Mouse (Mus musculus): ENCODE results near the gene Gpx2. TPM values are rescaled to one million over a fixed set of nuclear protein-coding genes. Genes with fewer than 3 reads are reported as not detected.

The Gpx2 gene
- not detected in 2 replicates for total RNA-seq (2017)

DNA sequence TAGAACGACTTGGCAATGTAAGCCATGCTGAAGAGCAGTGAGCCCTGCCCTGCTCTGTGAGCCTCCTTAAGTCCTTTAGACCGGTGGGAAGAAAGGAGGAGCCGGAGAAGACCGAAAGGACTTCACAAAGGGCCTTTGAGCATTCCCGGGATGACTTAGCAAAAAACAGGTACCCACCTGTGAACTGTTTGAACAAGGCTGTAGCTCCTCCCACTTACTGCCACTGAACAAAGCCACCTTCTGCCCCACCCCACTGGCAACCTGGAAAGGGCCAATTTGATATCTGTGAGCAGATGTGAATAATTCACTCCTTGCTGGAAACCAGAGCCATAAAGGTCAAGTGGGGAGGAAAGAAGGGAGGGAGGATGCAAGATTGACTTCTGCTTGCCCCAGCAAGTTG lies at the start of gene Gpx2:
Gene Gpx2 (minus strand): TSS at position 205 of the 400 bp plus-strand sequence.
- no peak for ATAC-seq (ENCODE audit: extremely low read depth, insufficient number of reproducible peaks, low FRiP score, poor library complexity, severe bottlenecking)

GRCm38 (mm10) chr12:76844346-76845061 lies 49.1 kb upstream of the Gpx2 start:
- ATAC-seq (ENCODE audit: extremely low read depth, insufficient number of reproducible peaks, low FRiP score, poor library complexity, severe bottlenecking), result no peak

DNA sequence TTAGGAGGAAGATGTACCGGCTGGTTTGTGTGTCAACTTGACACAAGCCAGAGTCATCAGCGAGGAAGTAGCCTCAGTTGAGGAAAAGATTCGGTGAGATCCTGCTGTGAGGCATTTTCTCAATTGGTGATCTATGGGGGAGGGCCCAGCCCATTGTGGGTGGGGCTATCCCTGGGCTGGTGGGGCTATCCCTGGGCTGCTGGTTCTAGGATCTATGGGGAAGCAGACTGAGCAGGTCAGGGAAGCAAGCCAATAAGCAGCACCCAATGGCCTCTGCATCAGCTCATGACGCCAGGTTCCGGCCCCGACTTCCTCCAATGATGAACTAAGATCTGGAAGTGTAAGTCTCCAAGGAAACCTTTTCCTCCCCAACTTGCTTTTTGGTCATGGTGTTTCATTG lies 44.7 kb upstream of the Gpx2 start:
- no peak for ATAC-seq (ENCODE audit: extremely low read depth, insufficient number of reproducible peaks, low FRiP score, poor library complexity, severe bottlenecking)

DNA sequence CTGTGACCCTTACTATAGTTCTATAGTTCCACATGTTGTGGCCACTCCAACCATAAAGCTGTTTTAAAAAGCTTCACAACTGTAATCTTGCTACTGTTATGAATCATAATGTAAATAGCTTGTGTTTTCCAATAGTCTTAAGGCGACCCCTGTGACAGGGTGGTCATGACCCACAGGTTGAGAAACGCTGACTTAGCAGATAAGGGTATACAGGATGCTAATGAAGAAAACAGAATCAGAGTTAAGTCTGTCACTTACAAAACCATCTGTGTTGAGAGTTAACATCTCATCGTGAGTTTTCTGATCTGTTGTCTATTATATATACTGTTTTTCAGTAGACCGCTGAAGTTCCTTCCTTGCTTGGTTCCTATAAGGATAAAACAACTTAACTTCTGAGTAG lies 43.9 kb upstream of the Gpx2 start:
- no peak for ATAC-seq (ENCODE audit: extremely low read depth, insufficient number of reproducible peaks, low FRiP score, poor library complexity, severe bottlenecking)

GRCm38 (mm10) chr12:76837844-76838650 lies 42.7 kb upstream of the Gpx2 start:
- no peak for ATAC-seq (ENCODE audit: extremely low read depth, insufficient number of reproducible peaks, low FRiP score, poor library complexity, severe bottlenecking)

- ATAC-seq (ENCODE audit: extremely low read depth, insufficient number of reproducible peaks, low FRiP score, poor library complexity, severe bottlenecking), result peak; percentile 97
Observed at GRCm38 (mm10) chr12:76837101-76837843, 41.9 kb upstream of the Gpx2 start.

DNA sequence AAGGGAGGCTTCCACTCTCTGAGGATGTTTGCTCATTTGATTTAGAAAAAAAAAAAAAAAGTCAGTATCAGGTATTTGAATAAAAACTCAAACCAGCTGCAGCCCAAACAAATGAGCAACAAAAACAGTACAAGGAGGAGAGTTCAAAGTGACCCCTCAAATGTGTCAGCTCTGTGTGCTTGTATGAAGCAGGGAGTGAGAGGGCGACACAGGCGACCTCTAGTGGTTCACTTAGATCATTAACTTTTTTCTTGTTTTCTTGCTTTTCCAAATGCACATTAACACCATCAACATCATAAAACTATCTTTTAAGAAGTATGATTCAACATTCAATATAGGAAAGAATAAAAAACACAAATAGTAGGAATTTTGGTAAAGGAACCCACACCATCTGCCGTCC lies 37.4 kb upstream of the Gpx2 start:
- no peak; the same call in 1 of the 2 replicates for ATAC-seq (ENCODE audit: extremely low read depth, insufficient number of reproducible peaks, low FRiP score, poor library complexity, severe bottlenecking)

GRCm38 (mm10) chr12:76825283-76825682 lies 29.9 kb upstream of the Gpx2 start:
- ATAC-seq (ENCODE audit: extremely low read depth, insufficient number of reproducible peaks, low FRiP score, poor library complexity, severe bottlenecking), result no peak

GRCm38 (mm10) chr12:76822651-76823041 lies 27.3 kb upstream of the Gpx2 start, which contains the start of gene Rab15:
Gene Rab15 (minus strand): TSS chr12:76822908.
- ATAC-seq (ENCODE audit: extremely low read depth, insufficient number of reproducible peaks, low FRiP score, poor library complexity, severe bottlenecking), result no peak

- ATAC-seq (ENCODE audit: extremely low read depth, insufficient number of reproducible peaks, low FRiP score, poor library complexity, severe bottlenecking), result no peak
Observed at GRCm38 (mm10) chr12:76822002-76822650, 26.8 kb upstream of the Gpx2 start.

GRCm38 (mm10) chr12:76820615-76821014 lies 25.3 kb upstream of the Gpx2 start:
- ATAC-seq (ENCODE audit: extremely low read depth, insufficient number of reproducible peaks, low FRiP score, poor library complexity, severe bottlenecking), result no peak

- no peak for ATAC-seq (ENCODE audit: extremely low read depth, insufficient number of reproducible peaks, low FRiP score, poor library complexity, severe bottlenecking)
Observed at GRCm38 (mm10) chr12:76819816-76820215, 24.5 kb upstream of the Gpx2 start.

DNA sequence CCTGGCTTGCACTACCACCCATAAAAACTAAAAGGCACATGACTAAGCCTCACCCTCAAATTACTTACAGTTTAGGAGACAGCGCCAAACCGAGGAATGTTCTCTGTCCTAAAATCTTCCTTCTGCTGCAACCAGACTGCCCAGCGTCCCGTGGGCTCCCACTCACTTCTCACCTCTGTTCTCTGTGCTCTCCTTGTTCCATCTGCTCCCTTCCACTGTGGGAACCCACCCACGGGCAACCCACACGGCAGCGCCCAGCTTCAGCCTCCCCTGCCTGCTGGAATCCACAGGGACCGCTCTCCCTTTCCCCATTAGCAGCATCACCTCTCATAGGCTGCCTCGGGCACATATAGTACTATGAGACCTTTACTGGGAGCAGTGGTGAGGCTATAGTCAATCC lies 23.6 kb upstream of the Gpx2 start:
- ATAC-seq (ENCODE audit: extremely low read depth, insufficient number of reproducible peaks, low FRiP score, poor library complexity, severe bottlenecking), result no peak

DNA sequence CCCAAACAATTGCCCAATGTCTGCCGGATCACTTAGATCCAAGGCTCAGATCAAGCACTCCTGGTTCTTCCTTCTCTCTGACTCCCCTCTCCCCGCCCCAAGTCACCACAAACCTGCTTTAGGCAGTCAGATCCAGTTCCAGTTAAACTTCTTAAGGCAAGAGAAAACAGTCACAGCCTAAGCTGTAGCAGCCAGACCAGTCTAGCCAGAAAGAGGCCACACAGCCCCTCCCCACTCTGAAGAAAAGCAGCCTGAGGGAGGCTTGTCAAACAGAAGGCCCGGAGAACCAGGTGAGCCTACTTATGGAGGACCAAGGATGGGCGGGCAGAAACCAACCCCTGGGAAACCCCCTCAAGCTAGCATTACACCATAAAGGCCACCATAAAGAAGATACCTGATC lies 22.8 kb upstream of the Gpx2 start:
- ATAC-seq (ENCODE audit: extremely low read depth, insufficient number of reproducible peaks, low FRiP score, poor library complexity, severe bottlenecking), result no peak

DNA sequence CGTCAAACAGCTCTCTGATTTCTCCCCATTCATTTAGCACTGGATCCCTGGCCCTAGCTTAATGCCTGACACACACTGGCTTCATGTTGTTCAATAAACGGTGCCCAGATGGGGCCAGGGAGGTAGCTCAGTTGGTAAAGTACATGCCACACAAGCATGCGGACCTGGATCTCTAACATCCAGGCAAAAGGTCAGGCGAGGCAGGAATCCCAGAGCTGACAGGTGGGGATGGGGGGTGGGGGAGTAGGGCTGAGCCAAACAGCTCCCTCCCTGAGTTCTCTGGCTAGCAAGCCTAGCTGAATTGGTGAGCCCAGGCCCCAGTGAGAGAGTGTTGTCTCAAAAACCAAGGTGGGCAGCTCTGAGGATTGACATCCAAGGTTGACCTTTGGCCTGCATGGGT lies 21.8 kb upstream of the Gpx2 start:
- no peak for ATAC-seq (ENCODE audit: extremely low read depth, insufficient number of reproducible peaks, low FRiP score, poor library complexity, severe bottlenecking)

- ATAC-seq (ENCODE audit: extremely low read depth, insufficient number of reproducible peaks, low FRiP score, poor library complexity, severe bottlenecking), result no peak
Observed at GRCm38 (mm10) chr12:76816720-76817119, 21.4 kb upstream of the Gpx2 start.

GRCm38 (mm10) chr12:76814120-76814519 lies 18.8 kb upstream of the Gpx2 start:
- ATAC-seq (ENCODE audit: extremely low read depth, insufficient number of reproducible peaks, low FRiP score, poor library complexity, severe bottlenecking), result no peak

DNA sequence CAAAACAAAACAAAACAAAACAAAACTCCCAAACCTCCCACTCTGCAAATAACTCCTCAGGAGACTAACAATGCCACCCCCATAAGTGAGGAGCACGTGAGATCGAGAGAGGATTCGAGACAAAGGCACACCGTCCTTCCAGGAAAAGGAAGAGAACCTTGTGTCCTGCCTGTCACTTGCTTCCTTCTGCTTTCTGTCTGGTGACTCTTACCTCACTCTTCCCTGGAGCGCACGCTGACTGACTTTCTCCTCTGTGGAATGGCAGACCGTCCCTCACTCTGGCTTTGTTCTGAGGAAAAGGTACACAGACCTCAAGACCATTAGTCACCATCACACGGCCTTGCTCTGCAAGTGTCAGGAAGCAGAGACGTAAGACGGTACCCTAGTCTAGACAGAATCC lies 18.2 kb upstream of the Gpx2 start:
- ATAC-seq (ENCODE audit: extremely low read depth, insufficient number of reproducible peaks, low FRiP score, poor library complexity, severe bottlenecking), result no peak

GRCm38 (mm10) chr12:76811006-76811405 lies 15.7 kb upstream of the Gpx2 start:
- ATAC-seq (ENCODE audit: extremely low read depth, insufficient number of reproducible peaks, low FRiP score, poor library complexity, severe bottlenecking), result no peak

All from neutrophil, adult 5-6 weeks (primary cell).